Mouse (Mus musculus) lung, postnatal 10 days (tissue): ENCODE measurements at regions not wholly inside any gene's neighbourhood (a gene's known extent, or its start where the extent isn't known, plus 50 kb on each side); places are given as distances from the start of the nearest gene placed in this dataset.

Experiments used
- DNase-seq: peaks from one replicate; pipeline ENCODE4 v3.0.0; 2021

GRCm38 (mm10) chr6:100923070-100923469 lies 89.6 kb downstream of the Ppp4r2 start:
- no peak for DNase-seq

- no peak for DNase-seq
Observed at GRCm38 (mm10) chr6:100923686-100924085, 90.3 kb downstream of the Ppp4r2 start.

- no peak for DNase-seq
Observed at GRCm38 (mm10) chr6:100928791-100929758, 95.7 kb downstream of the Ppp4r2 start.

GRCm38 (mm10) chr6:100929759-100930358 lies 96.4 kb downstream of the Ppp4r2 start:
- DNase-seq, result peak; percentile 13

- DNase-seq, result no peak
Observed at GRCm38 (mm10) chr6:100930706-100931105, 97.3 kb downstream of the Ppp4r2 start.

GRCm38 (mm10) chr6:100934424-100934823 lies 101.0 kb downstream of the Ppp4r2 start:
- DNase-seq, result no peak

GRCm38 (mm10) chr6:100937802-100938201 lies 104.4 kb downstream of the Ppp4r2 start:
- no peak for DNase-seq

- DNase-seq, result no peak
Observed at GRCm38 (mm10) chr6:100938376-100938775, 105.0 kb downstream of the Ppp4r2 start.

- no peak for DNase-seq
Observed at GRCm38 (mm10) chr6:100939042-100939441, 105.6 kb downstream of the Ppp4r2 start.

- no peak for DNase-seq
Observed at GRCm38 (mm10) chr6:100939766-100940165, 106.3 kb downstream of the Ppp4r2 start.

- DNase-seq, result no peak
Observed at GRCm38 (mm10) chr6:100941686-100942085, 108.3 kb downstream of the Ppp4r2 start.

GRCm38 (mm10) chr6:100942956-100943355 lies 109.5 kb downstream of the Ppp4r2 start:
- DNase-seq, result no peak

- no peak for DNase-seq
Observed at GRCm38 (mm10) chr6:100945796-100946195, 112.4 kb downstream of the Ppp4r2 start.

GRCm38 (mm10) chr6:100948340-100948739 lies 114.9 kb downstream of the Ppp4r2 start:
- DNase-seq, result no peak

GRCm38 (mm10) chr6:100951646-100952045 lies 118.2 kb downstream of the Ppp4r2 start:
- DNase-seq, result no peak

GRCm38 (mm10) chr6:100952470-100952869 lies 119.0 kb downstream of the Ppp4r2 start:
- DNase-seq, result no peak

- DNase-seq, result no peak
Observed at GRCm38 (mm10) chr6:100954563-100954962, 121.1 kb downstream of the Ppp4r2 start.

- no peak for DNase-seq
Observed at GRCm38 (mm10) chr6:100966481-100966880, 133.1 kb downstream of the Ppp4r2 start.

- peak; percentile 41 for DNase-seq
Observed at GRCm38 (mm10) chr6:100968080-100968856, 134.8 kb downstream of the Ppp4r2 start.

- no peak for DNase-seq
Observed at GRCm38 (mm10) chr6:100968960-100969359, 135.5 kb downstream of the Ppp4r2 start.

GRCm38 (mm10) chr6:100970810-100971447 lies 137.5 kb downstream of the Ppp4r2 start:
- DNase-seq, result no peak

- DNase-seq, result no peak
Observed at GRCm38 (mm10) chr6:100971462-100971955, 138.1 kb downstream of the Ppp4r2 start.
